Mouse (Mus musculus) midbrain, embryonic 15.5 days (tissue): ENCODE measurements around the gene Cdk5. TPM values are rescaled to one million over a fixed set of nuclear protein-coding genes. Genes with fewer than 3 reads are reported as not detected.

Experiments
- ATAC-seq: fragments of 200-750 bp; cut with Nextera tagmentation; replicated peaks from 2 replicates; pipeline ENCODE4 v1.8.0; 2017; ENCODE audit warnings: moderate TSS enrichment
- H3K27ac ChIP-seq: fragments of 300-500 bp; sonication (generic); 2 replicates; pipeline ENCODE4 v1.5.1; 2015; ENCODE audit warnings: mild to moderate bottlenecking, inconsistent platforms
- H3K27me3 ChIP-seq: fragments of 300-500 bp; sonication (generic); replicated peaks from 2 replicates; pipeline ENCODE4 v1.6.1; 2015; ENCODE audit warnings: inconsistent platforms
- H3K36me3 ChIP-seq: fragments of 300-500 bp; sonication (generic); replicated peaks from 2 replicates; pipeline ENCODE4 v1.6.1; 2015; ENCODE audit warnings: inconsistent platforms
- H3K4me1 ChIP-seq: fragments of 300-500 bp; sonication (generic); 2 replicates; pipeline ENCODE4 v1.6.1; 2015; ENCODE audit warnings: inconsistent platforms
- H3K4me2 ChIP-seq: fragments of 300-500 bp; sonication (generic); 2 replicates; pipeline ENCODE4 v1.6.1; 2015; ENCODE audit warnings: inconsistent platforms, mild to moderate bottlenecking, moderate library complexity
- H3K4me3 ChIP-seq: fragments of 300-500 bp; sonication (generic); 2 replicates; pipeline ENCODE4 v1.5.1; 2015; ENCODE audit warnings: mild to moderate bottlenecking, inconsistent platforms
- H3K9ac ChIP-seq: fragments of 300-500 bp; sonication (generic); 2 replicates; pipeline ENCODE4 v1.6.1; 2015; ENCODE audit warnings: mild to moderate bottlenecking, inconsistent platforms
- H3K9me3 ChIP-seq: fragments of 300-500 bp; sonication (generic); 2 replicates; pipeline ENCODE4 v1.6.1; 2016; ENCODE audit warnings: inconsistent platforms
- WGBS: fragments of 180-500 bp; shearing (Covaris S2); methylation state at CpG from one replicate; pipeline ENCODE4 v1.1.7; 2015; ENCODE audit warnings: mixed read lengths; 5-methylcytosine and 5-hydroxymethylcytosine counted together
- polyA plus RNA-seq: library from polyadenylated mRNA; unstranded; fragments of >200 nt; fragmentation: Nextera tagmentation; extraction: Ambion mirVana; gene quantifications from 2 replicates; pipeline ENCODE4 v1.2.1, GENCODE M21; 2015

The Cdk5 gene
- polyA plus RNA-seq: 120 and 121 TPM in 2 replicates

DNA sequence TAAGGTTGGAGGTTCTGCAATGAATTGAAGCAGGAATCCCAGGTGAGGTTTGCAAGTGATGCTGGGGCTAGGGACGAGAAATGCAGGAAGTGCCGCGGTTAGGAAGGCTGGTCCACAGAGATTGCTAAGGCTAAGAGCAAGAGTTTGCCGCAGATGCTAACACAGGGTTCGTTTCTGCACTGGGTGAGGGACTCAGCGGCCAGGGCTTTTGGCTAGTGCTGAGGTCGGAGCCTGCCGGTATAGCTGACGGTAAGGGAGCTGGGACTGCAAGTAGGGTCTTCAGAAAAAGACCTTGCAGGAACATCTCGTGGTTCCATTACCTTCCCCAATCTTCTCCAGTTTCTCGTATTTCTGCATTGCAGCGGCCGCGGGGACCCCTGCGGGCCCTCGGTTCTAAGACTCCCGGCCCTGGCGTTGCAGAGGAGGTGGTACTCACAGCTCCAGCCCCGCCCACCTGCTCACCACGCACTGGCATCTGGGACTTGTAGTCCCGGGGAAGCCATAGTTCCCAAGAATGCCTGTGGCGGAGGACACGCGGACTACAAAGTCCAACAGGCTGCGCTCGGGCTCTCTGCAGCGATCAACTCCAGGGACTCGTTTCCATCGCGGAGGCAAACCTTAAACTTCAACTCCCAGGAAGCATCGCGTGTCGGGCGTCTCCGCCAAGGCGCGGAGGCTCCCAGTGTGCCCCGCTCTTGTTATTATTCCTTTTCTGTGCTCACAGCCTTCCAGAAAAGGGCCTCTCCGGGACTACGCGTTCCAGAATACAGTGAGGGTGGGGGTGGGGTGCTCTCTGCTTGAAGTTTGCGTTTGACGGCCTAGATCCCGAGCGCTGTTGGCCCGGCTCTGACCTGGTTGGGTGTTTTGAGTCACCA is at the start of gene Cdk5, which contains the start of gene Slc4a2:
Cdk5 (minus strand) TSS at position 402 of the 875 bp plus-strand sequence.
Slc4a2 (plus strand) TSS at position 709 of the 875 bp plus-strand sequence.
- under 1% methylated on average over 46 of the region's 46 CpGs for WGBS
- H3K27me3 ChIP-seq: peaks cover 7% of the 10 kb centered on the region; the same call in 1 of the 2 replicates
- peak within 1 kb of the TSS; percentile 91 for H3K4me2 ChIP-seq
- peaks cover 56% of the 10 kb centered on the region for H3K4me1 ChIP-seq
- H3K4me3 ChIP-seq: peak within 1 kb of the TSS; percentile 64
- no peaks in the 10 kb centered on the region for H3K9me3 ChIP-seq
- H3K36me3 ChIP-seq: no peaks in the 10 kb centered on the region; the same call in 1 of the 2 replicates
- peak; percentile 95 for ATAC-seq
- H3K27ac ChIP-seq: peak within 1 kb of the TSS; percentile 88
- H3K9ac ChIP-seq: peak within 1 kb of the TSS; percentile 75

DNA sequence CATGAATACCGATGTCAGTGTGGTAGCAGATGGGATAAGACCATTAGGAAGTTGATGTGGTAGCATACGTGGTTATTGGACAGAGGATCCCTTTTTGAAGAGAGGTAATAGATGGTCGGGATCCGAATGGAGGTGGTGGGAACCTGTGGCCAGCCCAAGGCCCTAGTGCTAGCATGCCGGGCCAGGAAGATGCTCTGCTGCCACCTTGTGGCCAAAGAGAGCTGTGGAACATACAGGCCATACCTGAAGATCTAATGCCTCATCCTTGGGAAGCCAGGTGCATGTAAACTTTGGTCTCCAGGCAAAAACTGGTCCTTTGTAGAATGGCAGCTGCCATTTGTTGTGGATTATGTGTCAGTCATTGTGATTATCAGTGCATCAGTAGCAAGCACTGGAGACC is 47.3 kb upstream of the Cdk5 start:
- no peak overlapping the region for H3K27ac ChIP-seq
- 11% methylated on average over 5 of the region's 5 CpGs for WGBS

DNA sequence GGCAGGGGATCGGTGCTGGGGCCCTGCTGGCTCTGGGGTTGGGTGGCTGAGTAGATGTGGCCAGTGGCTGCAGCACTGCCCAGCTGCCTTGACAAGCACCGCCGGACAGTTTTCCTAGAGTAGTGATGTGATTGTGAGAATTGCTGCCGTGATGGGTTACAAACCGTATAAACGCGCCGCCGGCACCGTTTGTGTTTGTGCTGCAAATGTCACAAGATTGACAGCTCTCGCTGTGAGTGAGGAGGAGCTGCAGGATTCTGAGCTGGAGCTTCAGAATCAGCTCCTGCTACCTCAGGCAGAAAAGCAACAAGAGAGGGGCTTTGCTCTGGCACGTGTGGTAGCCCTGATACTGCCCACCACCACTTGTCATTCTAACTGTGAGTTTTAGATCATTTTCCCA is 43.4 kb upstream of the Cdk5 start:
- Histone ChIP-seq H3K9ac (peak overlapping the region; percentile 12; the same call in 1 of the 2 replicates), H3K4me3 (no peak overlapping the region), H3K9me3 (no peaks in the 10 kb centered on the region), H3K4me1 (peaks cover 36% of the 10 kb centered on the region), H3K36me3 (0 out of 2 replicates have a peak, but pooled peaks cover under 1% of the 10 kb centered on the region), H3K27ac (0 out of 2 replicates have a peak overlapping the region, but pooled peaks have one; percentile 11), H3K4me2 (no peak overlapping the region), H3K27me3 (no peaks in the 10 kb centered on the region)
- ATAC-seq: no peak
- WGBS: 26% methylated on average over 12 of the region's 12 CpGs

More for the DNA sequence above, 47.3 kb upstream of the Cdk5 start:
- H3K9ac ChIP-seq: no peak overlapping the region
- H3K9me3 ChIP-seq: no peaks in the 10 kb centered on the region
- H3K4me2 ChIP-seq: no peak overlapping the region
- no peaks in the 10 kb centered on the region for H3K36me3 ChIP-seq
- H3K4me1 ChIP-seq: peaks cover 54% of the 10 kb centered on the region
- no peak overlapping the region for H3K4me3 ChIP-seq
- ATAC-seq: peak; percentile 72
- 0 out of 2 replicates have a peak, but pooled peaks cover 3% of the 10 kb centered on the region for H3K27me3 ChIP-seq

DNA sequence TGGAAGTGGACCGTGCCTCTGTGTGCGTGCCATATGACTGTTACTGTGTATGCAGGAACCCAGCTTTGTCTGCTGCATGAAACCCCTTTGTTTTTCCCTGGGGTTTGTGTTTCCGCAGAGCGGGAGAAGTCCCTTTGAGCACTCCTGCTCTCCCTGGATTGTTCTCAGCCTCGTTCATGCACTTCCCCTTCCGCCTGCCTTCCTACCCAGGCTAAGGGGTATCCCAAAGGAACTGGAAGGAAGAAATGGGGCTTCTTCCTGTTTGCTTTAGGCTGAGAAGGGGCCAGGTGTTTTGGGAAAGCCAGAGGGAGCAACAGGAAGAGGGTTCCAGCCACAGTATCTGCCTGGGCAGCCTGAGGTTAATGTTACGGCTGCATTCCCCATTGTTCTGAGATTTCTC is 32.3 kb upstream of the Cdk5 start:
- Histone ChIP-seq H3K36me3 (0 out of 2 replicates have a peak, but pooled peaks cover 4% of the 10 kb centered on the region), H3K4me1 (peaks cover 42% of the 10 kb centered on the region), H3K9me3 (no peaks in the 10 kb centered on the region), H3K27me3 (no peaks in the 10 kb centered on the region), H3K9ac (peak overlapping the region; percentile 16; the same call in 1 of the 2 replicates), H3K4me2 (peak overlapping the region; percentile 82), H3K27ac (0 out of 2 replicates have a peak overlapping the region, but pooled peaks have one; percentile 0), H3K4me3 (no peak overlapping the region)
- WGBS: 48% methylated on average over 7 of the region's 7 CpGs
- ATAC-seq: no peak

DNA sequence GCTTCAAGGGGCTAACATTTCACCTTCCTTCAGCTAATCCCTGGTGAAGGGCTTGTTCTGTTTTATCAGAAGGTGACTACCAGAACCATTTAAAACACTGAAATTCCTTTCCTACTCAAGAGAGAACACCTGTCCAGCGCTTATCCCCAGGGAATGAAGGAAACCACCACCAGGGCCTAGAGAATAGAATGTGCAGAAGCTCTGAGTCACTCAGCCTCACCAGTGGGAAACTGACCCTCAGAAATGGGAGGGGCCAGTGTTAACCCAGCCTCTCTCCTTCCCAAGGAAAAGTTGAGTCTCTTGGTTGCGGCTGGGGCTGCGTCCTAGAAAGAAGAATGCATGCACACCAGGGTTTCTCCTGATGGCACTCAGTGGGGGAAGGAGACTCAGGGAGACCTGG is 31.7 kb upstream of the Cdk5 start:
- H3K36me3 ChIP-seq: 0 out of 2 replicates have a peak, but pooled peaks cover 4% of the 10 kb centered on the region
- no peak overlapping the region for H3K4me3 ChIP-seq
- H3K4me2 ChIP-seq: peak overlapping the region; percentile 82
- no peaks in the 10 kb centered on the region for H3K27me3 ChIP-seq
- H3K9ac ChIP-seq: peak overlapping the region; percentile 16; the same call in 1 of the 2 replicates
- no peaks in the 10 kb centered on the region for H3K9me3 ChIP-seq
- peaks cover 42% of the 10 kb centered on the region for H3K4me1 ChIP-seq
- 0 out of 2 replicates have a peak overlapping the region, but pooled peaks have one; percentile 0 for H3K27ac ChIP-seq
- WGBS: 63% methylated on average over 3 of the region's 3 CpGs
- ATAC-seq: no peak

DNA sequence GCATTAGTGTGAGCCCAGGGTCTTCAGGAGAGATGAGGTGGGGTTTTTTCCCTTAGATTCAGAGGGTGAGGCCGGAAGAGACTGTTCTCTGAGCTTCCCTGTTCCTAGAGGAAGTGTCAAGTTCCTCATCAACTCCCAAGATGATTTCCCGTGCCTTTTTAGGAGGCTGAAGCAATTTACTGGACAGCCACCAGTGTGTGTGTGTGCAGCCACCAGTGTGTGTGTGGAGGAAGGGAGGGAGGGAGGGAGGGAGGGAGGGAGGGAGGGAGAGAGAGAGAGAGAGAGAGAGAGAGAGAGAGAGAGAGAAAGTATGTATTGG is 30.6 kb upstream of the Cdk5 start:
- peak overlapping the region; percentile 88 for H3K9ac ChIP-seq
- peak overlapping the region; percentile 87 for H3K4me3 ChIP-seq
- H3K4me2 ChIP-seq: peak overlapping the region; percentile 82
- 0 out of 2 replicates have a peak, but pooled peaks cover 4% of the 10 kb centered on the region for H3K36me3 ChIP-seq
- peak overlapping the region; percentile 90; the same call in 1 of the 2 replicates for H3K27ac ChIP-seq
- H3K27me3 ChIP-seq: no peaks in the 10 kb centered on the region
- H3K9me3 ChIP-seq: no peaks in the 10 kb centered on the region
- ATAC-seq: no peak
- peaks cover 42% of the 10 kb centered on the region for H3K4me1 ChIP-seq
- WGBS: 16% methylated on average over 2 of the region's 2 CpGs

DNA sequence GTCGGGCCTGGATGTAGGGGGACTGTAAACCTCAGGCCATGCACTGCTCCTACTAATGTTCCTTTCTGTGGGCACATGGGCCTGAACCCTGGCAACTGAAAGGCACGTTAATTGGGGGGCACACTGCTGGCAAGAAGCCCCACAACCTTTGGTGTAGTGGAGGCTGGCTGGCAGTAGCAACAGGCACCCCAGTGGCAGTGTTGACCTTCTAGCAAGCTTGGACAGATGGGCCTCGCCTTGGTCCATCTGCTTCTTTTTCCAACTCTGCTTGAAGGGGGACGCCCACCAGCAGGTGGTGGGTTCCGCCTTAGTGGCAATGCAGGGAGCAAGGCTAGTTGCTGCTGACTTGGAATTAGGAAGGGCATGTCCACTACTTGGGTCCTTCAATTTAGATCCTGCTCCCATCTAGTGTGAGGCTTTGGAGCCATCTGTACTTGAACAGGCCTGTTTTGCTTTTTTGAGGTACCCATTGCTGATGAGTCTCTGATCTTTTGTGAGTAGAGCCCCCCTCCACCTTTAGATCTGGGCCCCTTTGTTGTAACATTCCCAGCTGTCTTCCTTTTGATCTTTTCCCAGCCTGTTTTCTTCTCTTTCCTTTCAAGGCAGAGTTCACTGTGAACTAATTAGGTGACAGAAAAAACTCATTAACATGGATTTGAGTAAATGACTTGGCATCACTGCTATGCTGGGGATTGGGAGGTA is 30.1 kb upstream of the Cdk5 start:
- ATAC-seq: peak; percentile 7; the same call in 1 of the 2 replicates

DNA sequence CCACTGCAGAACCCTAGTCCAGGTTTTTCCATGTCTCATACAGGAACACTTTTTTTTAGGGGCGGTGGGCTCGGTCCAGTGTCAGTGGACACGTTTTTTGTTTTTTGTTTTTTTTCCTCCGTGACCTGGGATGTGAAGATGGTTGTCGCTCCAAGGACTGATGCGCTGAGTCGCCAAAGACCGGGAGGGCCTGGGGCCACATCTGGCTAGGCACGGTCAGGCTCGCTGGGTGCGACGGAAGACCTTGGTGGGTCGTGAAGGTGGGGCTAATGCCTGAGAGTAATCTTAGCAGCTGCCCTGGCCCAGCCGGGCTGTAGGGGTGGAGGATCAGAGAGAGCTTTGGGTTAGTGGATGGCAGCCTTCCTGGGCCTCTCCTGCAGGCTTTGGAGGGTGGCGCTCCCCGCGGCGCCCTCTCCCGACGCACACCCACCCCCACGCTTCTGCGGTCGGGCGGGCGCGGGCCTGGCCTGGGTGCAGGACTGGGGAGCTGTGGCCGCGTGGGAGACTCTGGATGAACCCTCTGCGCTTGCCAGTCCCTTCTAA is 29.4 kb upstream of the Cdk5 start:
- Histone ChIP-seq H3K36me3 (no peaks in the 10 kb centered on the region), H3K9me3 (no peaks in the 10 kb centered on the region), H3K4me2 (peak overlapping the region; percentile 82), H3K9ac (peak overlapping the region; percentile 88), H3K4me1 (peaks cover 47% of the 10 kb centered on the region), H3K27ac (peak overlapping the region; percentile 90), H3K27me3 (no peaks in the 10 kb centered on the region), H3K4me3 (peak overlapping the region; percentile 87)
- peak; percentile 14; the same call in 1 of the 2 replicates for ATAC-seq
- under 1% methylated on average over 29 of the region's 29 CpGs for WGBS

More for the DNA sequence above, 30.1 kb upstream of the Cdk5 start:
- 3% methylated on average over 5 of the region's 5 CpGs for WGBS
- Histone ChIP-seq H3K9ac (peak overlapping the region; percentile 88), H3K4me3 (peak overlapping the region; percentile 87), H3K4me1 (peaks cover 42% of the 10 kb centered on the region), H3K4me2 (peak overlapping the region; percentile 82), H3K27me3 (no peaks in the 10 kb centered on the region), H3K27ac (peak overlapping the region; percentile 90), H3K36me3 (0 out of 2 replicates have a peak, but pooled peaks cover 1% of the 10 kb centered on the region), H3K9me3 (no peaks in the 10 kb centered on the region)

DNA sequence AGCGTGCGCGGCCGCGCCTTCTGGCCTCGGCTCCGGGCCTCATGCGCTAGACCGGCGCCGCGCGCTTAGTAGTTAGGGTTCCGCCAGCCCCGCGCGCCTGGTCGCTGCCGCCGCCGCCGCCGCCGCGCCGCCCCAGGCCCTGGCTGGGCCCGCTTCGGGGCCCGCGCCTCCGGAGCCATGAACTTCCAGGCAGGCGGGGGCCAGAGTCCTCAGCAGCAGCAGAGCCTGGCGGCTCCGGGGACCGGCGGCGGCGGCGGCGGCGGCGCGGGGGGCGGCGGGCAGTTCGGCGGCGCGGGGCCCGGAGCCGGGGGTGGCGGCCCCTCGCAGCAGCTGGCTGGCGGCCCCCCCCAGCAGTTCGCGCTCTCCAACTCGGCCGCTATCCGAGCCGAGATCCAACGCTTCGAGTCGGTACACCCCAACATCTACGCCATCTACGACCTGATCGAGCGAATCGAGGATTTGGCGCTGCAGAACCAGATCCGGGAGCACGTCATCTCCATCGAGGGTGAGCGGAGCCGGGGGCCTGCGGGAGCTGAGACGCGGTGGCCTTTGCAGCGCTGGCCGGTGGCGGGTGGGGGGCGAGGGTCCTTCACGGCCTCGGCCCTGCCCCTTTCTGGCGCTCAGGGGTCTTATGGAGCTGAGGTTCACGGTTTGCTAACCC is 28.8 kb upstream of the Cdk5 start, which contains the start of gene Agap3:
Agap3 (plus strand) TSS at position 148 of the 661 bp plus-strand sequence.
- Histone ChIP-seq H3K4me3 (peak within 1 kb of the TSS; percentile 87), H3K9me3 (no peaks in the 10 kb centered on the region), H3K4me2 (peak within 1 kb of the TSS; percentile 82), H3K27me3 (no peaks in the 10 kb centered on the region), H3K9ac (peak within 1 kb of the TSS; percentile 88), H3K36me3 (no peaks in the 10 kb centered on the region), H3K27ac (peak within 1 kb of the TSS; percentile 90), H3K4me1 (peaks cover 51% of the 10 kb centered on the region)
- ATAC-seq: peak; percentile 67
- under 1% methylated on average over 81 of the region's 85 CpGs for WGBS

DNA sequence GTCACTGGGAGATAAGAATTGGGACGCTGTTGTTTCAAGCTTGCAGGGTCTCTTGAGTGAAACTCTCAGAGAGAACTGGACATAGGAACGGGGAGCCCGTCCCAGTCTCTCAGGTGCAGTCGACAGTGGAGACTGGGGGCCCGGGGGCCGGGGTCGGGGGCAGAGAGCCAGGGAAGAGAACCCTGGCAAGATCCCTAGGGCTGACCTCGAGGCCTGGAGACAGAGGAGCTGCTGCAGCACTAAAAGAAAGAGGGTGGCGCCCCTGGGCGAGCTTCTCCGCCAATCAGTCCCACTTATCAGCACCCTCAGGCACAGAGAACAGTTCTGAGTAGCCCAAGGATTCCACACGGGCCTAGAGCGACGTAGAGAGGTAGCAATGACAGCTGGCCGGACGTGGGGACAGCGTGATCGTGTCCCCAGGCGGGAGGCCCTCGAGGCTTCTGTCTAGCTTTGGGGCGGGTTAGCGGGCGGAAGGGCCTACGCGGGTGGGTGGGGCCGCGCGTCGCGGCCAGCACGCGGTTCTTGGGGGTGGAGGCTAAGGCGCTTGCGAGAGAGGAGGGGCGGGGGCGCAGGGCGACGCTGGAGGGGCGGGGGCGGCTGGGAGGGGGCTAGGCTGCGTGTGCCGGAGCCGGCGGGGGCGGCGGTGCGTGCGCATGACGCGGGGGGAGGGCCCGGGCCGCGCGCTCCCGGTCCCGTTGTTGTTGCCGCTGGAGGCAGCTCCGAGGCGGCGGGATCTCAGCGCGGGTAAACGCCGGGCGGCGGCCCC is 28.1 kb upstream of the Cdk5 start:
- Histone ChIP-seq H3K36me3 (no peaks in the 10 kb centered on the region), H3K27me3 (no peaks in the 10 kb centered on the region), H3K4me2 (peak overlapping the region; percentile 82), H3K4me1 (peaks cover 55% of the 10 kb centered on the region), H3K9me3 (no peaks in the 10 kb centered on the region), H3K9ac (peak overlapping the region; percentile 88), H3K4me3 (peak overlapping the region; percentile 87), H3K27ac (peak overlapping the region; percentile 90)
- whole genome bisulfite sequencing: 1% methylated on average over 66 of the region's 66 CpGs
- peak; percentile 66 for ATAC-seq
